Mouse (Mus musculus) C2C12 (cell line): ENCODE measurements around the gene Mthfd1l. TPM values are rescaled to one million over a fixed set of nuclear protein-coding genes. Genes with fewer than 3 reads are reported as not detected.

Experiments
- H3K27me3 ChIP-seq: one replicate; pipeline ENCODE4 v1.6.1; 2011; ENCODE audit not compliant: control insufficient read depth, insufficient read depth, insufficient read length
- H3K36me3 ChIP-seq: one replicate; pipeline ENCODE4 v1.6.1; 2011; ENCODE audit not compliant: control insufficient read depth, insufficient read depth
- H3K4me3 ChIP-seq: one replicate; pipeline ENCODE4 v1.5.1; 2011; ENCODE audit warnings: mild to moderate bottlenecking, control low read depth; ENCODE audit not compliant: poor library complexity, insufficient read depth, severe bottlenecking
- H3K79me2 ChIP-seq: one replicate; pipeline ENCODE4 v1.6.1; 2011; ENCODE audit not compliant: control insufficient read depth, insufficient read depth
- H3K79me3 ChIP-seq: one replicate; pipeline ENCODE4 v1.6.1; 2011; ENCODE audit warnings: low read depth, control low read depth
- H3ac ChIP-seq: one replicate; pipeline ENCODE3; 2011; ENCODE audit warnings: low read depth; ENCODE audit not compliant: control insufficient read depth, insufficient read length
- CEBPB ChIP-seq: IDR thresholded peaks from one replicate; pipeline ENCODE4 v1.6.1; 2011; ENCODE audit warnings: low read depth, mild to moderate bottlenecking, control low read depth, moderate library complexity
- CTCF ChIP-seq: IDR thresholded peaks from one replicate; pipeline ENCODE4 v1.5.1; 2011; ENCODE audit not compliant: control insufficient read depth, insufficient read depth, insufficient read length
- FOSL1 ChIP-seq: IDR thresholded peaks from one replicate; pipeline ENCODE4 v1.8.0; 2011; ENCODE audit warnings: mild to moderate bottlenecking, low read length; ENCODE audit not compliant: poor library complexity, insufficient read depth, severe bottlenecking
- MAX ChIP-seq: IDR thresholded peaks from one replicate; pipeline ENCODE4 v1.6.1; 2011; ENCODE audit warnings: mild to moderate bottlenecking, control low read depth
- MYOD1 ChIP-seq: IDR thresholded peaks from one replicate; pipeline ENCODE4 v1.6.1; 2011; ENCODE audit warnings: low read depth; ENCODE audit not compliant: control insufficient read depth, insufficient read length
- MYOG ChIP-seq: IDR thresholded peaks from one replicate; pipeline ENCODE4 v1.6.1; 2011; ENCODE audit not compliant: control insufficient read depth, insufficient read length; ENCODE audit errors: extremely low read depth
- USF1 ChIP-seq: IDR thresholded peaks from one replicate; pipeline ENCODE4 v1.6.1; 2011; ENCODE audit warnings: low read depth, mild to moderate bottlenecking, control low read depth, moderate library complexity
- polyA plus RNA-seq: library from polyadenylated mRNA; unstranded; fragments of >200 nt; fragmentation: generic; extraction: Trizol; gene quantifications from one replicate; pipeline ENCODE4 v1.2.1, GENCODE M21; 2012; ENCODE audit warnings: missing spikeins

Gene Mthfd1l
- polyA plus RNA-seq, 1 experiment: 43.6 TPM

- Histone ChIP-seq H3K27me3 (no peaks in the 10 kb centered on the region), H3K79me3 (no peaks in the 10 kb centered on the region), H3K79me2 (no peaks in the 10 kb centered on the region), H3ac (no peak overlapping the region), H3K4me3 (no peak overlapping the region), H3K36me3 (peaks cover 42% of the 10 kb centered on the region)
- no peak for TF ChIP-seq CTCF
- no peak for TF ChIP-seq MYOG
- TF ChIP-seq MYOD1: no peak
Observed at GRCm38 (mm10) chr10:4052711-4053110, 79.8 kb downstream of the Mthfd1l start.

DNA sequence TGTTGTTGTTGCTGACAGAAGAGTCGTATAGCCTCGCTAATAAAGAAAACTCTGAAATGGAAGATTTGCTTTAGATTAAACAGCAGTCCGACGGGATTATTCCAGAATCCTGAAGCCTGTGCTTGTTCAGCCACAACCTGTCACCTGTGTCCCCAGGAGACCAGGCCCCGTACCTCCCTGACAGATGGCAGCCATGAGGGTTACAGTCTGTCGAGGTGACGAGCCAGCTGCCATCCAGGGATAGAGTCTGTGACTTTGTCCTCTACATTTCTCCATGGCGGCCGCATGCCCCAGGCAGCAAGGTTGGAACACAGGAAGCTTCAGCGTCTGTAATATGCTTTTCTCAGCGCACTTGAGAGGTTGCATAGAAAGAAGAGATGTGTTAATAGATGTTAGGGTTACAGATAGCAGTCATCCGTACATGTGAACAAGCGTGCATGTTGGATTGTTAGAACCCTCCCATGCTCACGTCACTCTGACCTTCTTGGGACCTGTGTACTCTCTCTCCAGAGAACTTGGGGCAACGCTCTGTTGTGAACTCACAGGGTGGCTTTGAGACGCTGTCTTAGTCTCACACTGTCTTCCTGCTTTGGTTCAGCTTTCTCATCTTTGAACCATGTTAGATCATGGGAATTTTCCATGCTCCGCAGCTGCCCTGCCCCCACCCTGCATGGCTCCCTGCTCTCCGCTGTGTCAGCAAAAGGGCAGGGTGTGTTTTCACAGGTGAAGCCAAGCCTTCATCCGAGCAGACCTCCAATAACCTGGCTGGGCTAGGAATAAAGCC lies 80.6 kb downstream of the Mthfd1l start:
- H3K4me3 ChIP-seq: no peak overlapping the region
- H3K79me3 ChIP-seq: no peaks in the 10 kb centered on the region
- TF ChIP-seq CEBPB: no peak
- no peak for TF ChIP-seq FOSL1
- no peak for TF ChIP-seq MYOD1
- TF ChIP-seq CTCF: no peak
- TF ChIP-seq MAX: no peak
- TF ChIP-seq USF1: no peak
- no peak for TF ChIP-seq MYOG
- H3K36me3 ChIP-seq: peaks cover 38% of the 10 kb centered on the region
- H3K27me3 ChIP-seq: no peaks in the 10 kb centered on the region
- H3K79me2 ChIP-seq: no peaks in the 10 kb centered on the region
- no peak overlapping the region for H3ac ChIP-seq

GRCm38 (mm10) chr10:4054589-4054988 lies 81.7 kb downstream of the Mthfd1l start:
- Histone ChIP-seq H3K79me3 (no peaks in the 10 kb centered on the region), H3K4me3 (no peak overlapping the region), H3K79me2 (no peaks in the 10 kb centered on the region), H3K36me3 (peaks cover 36% of the 10 kb centered on the region), H3ac (no peak overlapping the region), H3K27me3 (no peaks in the 10 kb centered on the region)
- no peak for TF ChIP-seq CTCF
- TF ChIP-seq MYOD1: no peak
- TF ChIP-seq USF1: no peak
- TF ChIP-seq MAX: no peak
- TF ChIP-seq MYOG: no peak
- TF ChIP-seq FOSL1: no peak
- TF ChIP-seq CEBPB: no peak

DNA sequence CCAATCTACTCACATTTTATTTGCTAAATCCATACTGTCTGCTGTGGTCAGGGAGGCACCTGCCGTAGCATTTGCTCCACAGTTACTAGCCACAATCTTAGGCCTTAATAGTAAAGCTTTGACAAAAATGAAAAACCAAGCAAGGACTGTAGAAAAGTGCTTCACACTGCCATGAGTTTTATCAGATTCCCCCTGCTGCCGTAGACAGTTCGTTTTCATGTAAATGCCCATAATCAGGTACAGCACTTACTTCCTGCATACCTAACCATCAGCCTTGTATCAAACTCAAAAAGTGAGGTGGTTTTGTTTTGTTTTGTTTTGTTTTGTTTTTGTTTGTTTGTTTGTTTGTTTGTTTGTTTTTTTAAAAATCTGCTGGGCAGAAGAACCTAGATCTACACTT lies 84.5 kb downstream of the Mthfd1l start:
- TF ChIP-seq MYOD1 (no peak), FOSL1 (no peak), MYOG (no peak), CTCF (no peak), CEBPB (no peak), USF1 (no peak), MAX (no peak)
- Histone ChIP-seq H3K4me3 (no peak overlapping the region), H3K79me2 (no peaks in the 10 kb centered on the region), H3ac (no peak overlapping the region), H3K27me3 (no peaks in the 10 kb centered on the region), H3K36me3 (peaks cover 32% of the 10 kb centered on the region), H3K79me3 (no peaks in the 10 kb centered on the region)

- Histone ChIP-seq H3K4me3 (no peak overlapping the region), H3K79me2 (no peaks in the 10 kb centered on the region), H3K36me3 (peaks cover 34% of the 10 kb centered on the region), H3ac (no peak overlapping the region), H3K79me3 (no peaks in the 10 kb centered on the region), H3K27me3 (no peaks in the 10 kb centered on the region)
- TF ChIP-seq CEBPB: no peak
- TF ChIP-seq CTCF: no peak
- no peak for TF ChIP-seq FOSL1
- no peak for TF ChIP-seq MYOG
- TF ChIP-seq USF1: no peak
- no peak for TF ChIP-seq MAX
- TF ChIP-seq MYOD1: no peak
Observed at GRCm38 (mm10) chr10:4057832-4058231, 84.9 kb downstream of the Mthfd1l start.
